Comparison of ENCODE assay signal across 8 mouse cellular contexts in genomic region chr8:71379008-71379407, GRCm38 (mm10). TPM values are rescaled to one million over a fixed set of nuclear protein-coding genes. Genes with fewer than 3 reads are reported as not detected.
DNase-seq lines count a peak whose midpoint lies in the region; ATAC-seq and TF ChIP-seq lines count a peak whose summit lies in the region.

No protein-coding gene starts in this region.

- H3K9me3 ChIP-seq in kidney, embryonic 15.5 days (replicated peaks) = no peaks in the 10 kb centered on the region
- H3K9me3 ChIP-seq in forebrain, embryonic 11.5 days (ENCODE audit: control insufficient read depth, low read length) = no peaks in the 10 kb centered on the region
- no peaks in the 10 kb centered on the region for H3K9me3 ChIP-seq in limb, embryonic 10.5 days (replicated peaks)

- H3K4me2 ChIP-seq in kidney, embryonic 15.5 days = peak overlapping the region; percentile 90
- H3K4me2 ChIP-seq in forebrain, embryonic 11.5 days (ENCODE audit: low read depth, low read length, severe bottlenecking) = peak overlapping the region; percentile 98; the same call in 1 of the 2 replicates
- peak overlapping the region; percentile 81 for H3K4me2 ChIP-seq in myocyte (ENCODE audit: low read depth)

- peak overlapping the region; percentile 91 for H3K9ac ChIP-seq in kidney, embryonic 15.5 days
- H3K9ac ChIP-seq in forebrain, embryonic 11.5 days (ENCODE audit: low read length) = peak overlapping the region; percentile 16

- H3K36me3 ChIP-seq in kidney, embryonic 15.5 days = peaks cover 45% of the 10 kb centered on the region
- no peaks in the 10 kb centered on the region; the same call in 1 of the 2 replicates for H3K36me3 ChIP-seq in forebrain, embryonic 11.5 days (ENCODE audit: control insufficient read depth, insufficient read depth, low read length)
- peaks cover 50% of the 10 kb centered on the region for H3K36me3 ChIP-seq in limb, embryonic 10.5 days
- H3K36me3 ChIP-seq in myocyte (ENCODE audit: control insufficient read depth, insufficient read depth) = peaks cover 6% of the 10 kb centered on the region

- H3K4me1 ChIP-seq in kidney, embryonic 15.5 days = peaks cover 83% of the 10 kb centered on the region
- H3K4me1 ChIP-seq in forebrain, embryonic 11.5 days (replicated peaks; ENCODE audit: control insufficient read depth, insufficient read depth, low read length) = peaks cover 49% of the 10 kb centered on the region
- peaks cover 79% of the 10 kb centered on the region for H3K4me1 ChIP-seq in limb, embryonic 10.5 days

- peaks cover 19% of the 10 kb centered on the region for H3K79me2 ChIP-seq in myocyte (ENCODE audit: control insufficient read depth, insufficient read depth)

- peak overlapping the region; percentile 99 for H3K27ac ChIP-seq in kidney, embryonic 15.5 days
- no peak overlapping the region for H3K27ac ChIP-seq in forebrain, embryonic 11.5 days (ENCODE audit: low read depth, low read length)
- 0 out of 2 replicates have a peak overlapping the region, but pooled peaks have one; percentile 98 for H3K27ac ChIP-seq in limb, embryonic 10.5 days

- no peak overlapping the region for H3ac ChIP-seq in myocyte (ENCODE audit: control insufficient read depth, insufficient read length)

- no peak for TF ChIP-seq POLR2A in myocyte (IDR thresholded peaks at IDR 0.05; ENCODE audit: insufficient read length, low read depth)

- no peak for DNase-seq in kidney, adult 18-20 months
- DNase-seq in forebrain, embryonic 11.5 days (ENCODE audit: low spot score) = no peak
- DNase-seq in limb, embryonic 10.5 days (ENCODE audit: low spot score) = no peak
- no peak for DNase-seq in layer of hippocampus, postnatal 25 days (ENCODE audit: extremely low spot score in 1 of 2, low spot score in 1 of 2)
- no peak for DNase-seq in cerebellum, adult 18-20 months
- no peak for DNase-seq in spleen, postnatal 36 days (ENCODE audit: low spot score in 2 of 2)

- H3K27me3 ChIP-seq in kidney, embryonic 15.5 days = no peaks in the 10 kb centered on the region
- no peaks in the 10 kb centered on the region for H3K27me3 ChIP-seq in forebrain, embryonic 11.5 days (ENCODE audit: control insufficient read depth, insufficient read depth, low read length)
- 0 out of 2 replicates have a peak, but pooled peaks cover 20% of the 10 kb centered on the region for H3K27me3 ChIP-seq in limb, embryonic 10.5 days (ENCODE audit: low read depth, poor library complexity, severe bottlenecking)
- H3K27me3 ChIP-seq in myocyte (ENCODE audit: control insufficient read depth, insufficient read depth, insufficient read length) = no peaks in the 10 kb centered on the region

- no peak for ATAC-seq in kidney, embryonic 15.5 days (replicated peaks; ENCODE audit: low FRiP score)
- no peak for ATAC-seq in forebrain, embryonic 11.5 days (replicated peaks; ENCODE audit: low FRiP score)

- H3K4me3 ChIP-seq in kidney, embryonic 15.5 days (replicated peaks) = peak overlapping the region; percentile 88
- peak overlapping the region; percentile 88 for H3K4me3 ChIP-seq in forebrain, embryonic 11.5 days (ENCODE audit: low read depth, low read length)
- peak overlapping the region; percentile 95 for H3K4me3 ChIP-seq in limb, embryonic 10.5 days
- peak overlapping the region; percentile 69 for H3K4me3 ChIP-seq in myocyte

- 38% methylated on average over 4 of the region's 4 CpGs for WGBS in kidney, embryonic 15.5 days
- WGBS in forebrain, embryonic 11.5 days = 19% methylated on average over 4 of the region's 4 CpGs
- WGBS in limb, embryonic 10.5 days = 73% methylated on average over 4 of the region's 4 CpGs

TF ChIP-seq in myocyte, 11 proteins besides CTCF, POLR2A, EP300 and RAD21:
- no peak for TF ChIP-seq CEBPB (IDR thresholded peaks at IDR 0.05; ENCODE audit: insufficient read depth, poor library complexity, severe bottlenecking)
- TF ChIP-seq TCF12 (IDR thresholded peaks at IDR 0.05; ENCODE audit: insufficient read depth, poor library complexity, severe bottlenecking) = no peak
- no peak for TF ChIP-seq POLR2AphosphoS2 (IDR thresholded peaks at IDR 0.05; ENCODE audit: insufficient read length, low read depth)
- no peak for TF ChIP-seq E2F4 (IDR thresholded peaks at IDR 0.05; ENCODE audit: insufficient read depth)
- no peak for TF ChIP-seq REST (IDR thresholded peaks at IDR 0.05; ENCODE audit: insufficient read depth, insufficient read length)
- TF ChIP-seq SRF (IDR thresholded peaks at IDR 0.05; ENCODE audit: control insufficient read depth, insufficient read length, low read depth) = no peak
- TF ChIP-seq MAX (IDR thresholded peaks at IDR 0.05; ENCODE audit: low read depth) = no peak
- no peak for TF ChIP-seq MYOD1 (IDR thresholded peaks at IDR 0.05; ENCODE audit: control insufficient read depth in 1 of 3, insufficient read length in 2 of 3, low read depth in 2 of 3)
- TF ChIP-seq TCF3 (IDR thresholded peaks at IDR 0.05; ENCODE audit: insufficient read length, low read depth) = no peak

RNA-seq across cellular contexts. Expression of gene Nr2f6, which starts 2.8 kb away (rescaled TPM):
- polyA plus RNA-seq in kidney, embryonic 15.5 days (2015; fragmentation: Nextera tagmentation; extraction: Ambion mirVana) = 96.1 and 99.9 TPM in 2 replicates
- polyA plus RNA-seq in forebrain, embryonic 11.5 days (2014; fragmentation: Nextera tagmentation; extraction: Ambion mirVana) = 49.1 and 51.4 TPM in 2 replicates
- polyA plus RNA-seq in limb, embryonic 10.5 days (2016; fragmentation: Nextera tagmentation; extraction: Ambion mirVana) = 77.4 and 87.2 TPM in 2 replicates
- 62.3 TPM for polyA plus RNA-seq in myocyte (2012; fragmentation: generic; extraction: Trizol)
- total RNA-seq in layer of hippocampus, postnatal 25 days (2021) = 10 to 100 TPM; 43.0 to 44.1 TPM

RNA-seq across cellular contexts. Expression of gene Ocel1, which starts 7.9 kb away (rescaled TPM):
- polyA plus RNA-seq in kidney, embryonic 15.5 days (2015; fragmentation: Nextera tagmentation; extraction: Ambion mirVana) = 6.6 and 7.1 TPM in 2 replicates
- 2.9 and 3.3 TPM in 2 replicates for polyA plus RNA-seq in forebrain, embryonic 11.5 days (2014; fragmentation: Nextera tagmentation; extraction: Ambion mirVana)
- polyA plus RNA-seq in limb, embryonic 10.5 days (2016; fragmentation: Nextera tagmentation; extraction: Ambion mirVana) = 4.3 and 5.4 TPM in 2 replicates
- polyA plus RNA-seq in myocyte (2012; fragmentation: generic; extraction: Trizol) = 15.2 TPM
- total RNA-seq in layer of hippocampus, postnatal 25 days (2021) = 10 to 100 TPM; 15.3 to 18.5 TPM

RNA-seq across cellular contexts. Expression of gene Use1, which starts 12.4 kb away (rescaled TPM):
- 103 and 105 TPM in 2 replicates for polyA plus RNA-seq in kidney, embryonic 15.5 days (2015; fragmentation: Nextera tagmentation; extraction: Ambion mirVana)
- polyA plus RNA-seq in forebrain, embryonic 11.5 days (2014; fragmentation: Nextera tagmentation; extraction: Ambion mirVana) = 69.3 and 82.5 TPM in 2 replicates
- polyA plus RNA-seq in limb, embryonic 10.5 days (2016; fragmentation: Nextera tagmentation; extraction: Ambion mirVana) = 92.4 and 95.0 TPM in 2 replicates
- 180 TPM for polyA plus RNA-seq in myocyte (2012; fragmentation: generic; extraction: Trizol)
- 100 to 1,000 TPM; 113 TPM for total RNA-seq in layer of hippocampus, postnatal 25 days (2021)

RNA-seq across cellular contexts. Expression of gene Ushbp1, which starts 16.6 kb away (rescaled TPM):
- 19.1 and 22.3 TPM in 2 replicates for polyA plus RNA-seq in kidney, embryonic 15.5 days (2015; fragmentation: Nextera tagmentation; extraction: Ambion mirVana)
- polyA plus RNA-seq in forebrain, embryonic 11.5 days (2014; fragmentation: Nextera tagmentation; extraction: Ambion mirVana) = 4.2 and 4.5 TPM in 2 replicates
- polyA plus RNA-seq in limb, embryonic 10.5 days (2016; fragmentation: Nextera tagmentation; extraction: Ambion mirVana) = 6.6 and 6.9 TPM in 2 replicates
- polyA plus RNA-seq in myocyte (2012; fragmentation: generic; extraction: Trizol) = 0.02 TPM
- total RNA-seq in layer of hippocampus, postnatal 25 days (2021) = 1 to 10 TPM; 3.6 to 4.4 TPM

RNA-seq across cellular contexts. Expression of gene Babam1, which starts 17.7 kb away (rescaled TPM):
- 117 and 118 TPM in 2 replicates for polyA plus RNA-seq in kidney, embryonic 15.5 days (2015; fragmentation: Nextera tagmentation; extraction: Ambion mirVana)
- 106 and 119 TPM in 2 replicates for polyA plus RNA-seq in forebrain, embryonic 11.5 days (2014; fragmentation: Nextera tagmentation; extraction: Ambion mirVana)
- polyA plus RNA-seq in limb, embryonic 10.5 days (2016; fragmentation: Nextera tagmentation; extraction: Ambion mirVana) = 123 and 131 TPM in 2 replicates
- 108 TPM for polyA plus RNA-seq in myocyte (2012; fragmentation: generic; extraction: Trizol)
- 10 to 100 TPM; 98.0 to 99.3 TPM for total RNA-seq in layer of hippocampus, postnatal 25 days (2021)
